Mouse (Mus musculus) layer of hippocampus, postnatal 14 days (tissue): ENCODE data around the gene Cdc42. TPM values are rescaled to one million over a fixed set of nuclear protein-coding genes. Genes with fewer than 3 reads are reported as not detected.

ENCODE experiments used
- DNase-seq, 2 experiments: peaks; one replicate each; pipeline ENCODE4 v3.0.0; 2021 to 2022; ENCODE audit warnings: low spot score in 2 of 2, mixed read lengths in 1 of 2
- total RNA-seq, 2 experiments: library from RNA; stranded (reverse); gene quantifications; 2 replicates each; pipeline ENCODE4 v1.2.3; 2021

Cdc42 gene
- total RNA-seq, 2 experiments from 2014 or later = 401 to 404 TPM

DNA sequence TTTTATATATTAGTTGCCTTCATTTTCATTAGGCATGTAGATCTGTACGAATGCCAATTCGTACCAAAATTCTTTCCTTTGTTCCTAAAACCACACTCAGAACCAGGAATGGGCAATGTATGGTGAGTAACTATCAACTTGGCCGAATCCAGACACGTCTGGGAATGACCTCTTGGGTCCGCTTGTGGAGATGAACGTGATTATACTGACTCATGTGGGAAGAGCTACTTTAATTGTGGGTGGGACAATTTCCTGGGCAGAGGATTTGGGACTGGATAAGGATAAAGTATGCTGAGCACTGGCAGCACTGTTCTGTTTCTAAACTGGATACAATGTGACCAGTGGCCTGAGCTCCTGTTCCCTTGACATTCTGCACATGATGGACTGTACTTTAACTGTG lies 32.6 kb downstream of the Cdc42 start:
- DNase-seq = no peak

DNA sequence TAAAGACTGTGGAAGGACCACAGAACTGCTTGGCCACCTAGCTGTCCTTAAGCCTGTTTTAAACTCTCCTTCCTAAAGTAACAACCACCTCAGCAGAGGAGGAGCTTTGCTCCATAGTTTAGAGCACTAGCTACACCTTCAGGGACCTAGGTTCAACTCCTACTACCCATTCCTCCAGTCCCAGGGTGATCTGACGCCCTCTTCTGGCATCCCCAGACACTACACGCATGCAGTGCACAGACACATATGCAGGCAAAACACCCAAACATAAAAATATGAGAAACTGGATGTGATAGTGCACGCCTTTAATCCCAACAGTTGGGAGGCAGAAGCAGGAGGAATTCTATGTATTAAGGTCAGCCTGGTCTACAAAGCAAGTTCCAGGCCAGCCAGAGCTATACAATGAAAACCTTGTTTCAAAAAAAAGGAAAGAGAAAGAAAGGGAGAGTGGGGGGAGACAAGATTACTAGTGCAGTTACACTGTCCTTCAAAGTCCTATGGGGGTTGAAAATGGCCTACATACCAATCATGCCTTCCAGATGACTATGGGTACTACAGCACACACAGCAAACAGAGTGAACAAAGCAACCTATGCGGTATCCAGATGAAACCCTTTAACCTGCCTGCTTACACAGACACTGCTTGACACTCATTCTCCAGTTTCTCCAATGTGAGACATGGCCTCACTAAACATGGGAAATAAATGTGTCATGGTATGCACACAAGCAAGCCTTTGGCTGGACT lies 41.3 kb downstream of the Cdc42 start:
- no peak for DNase-seq

DNA sequence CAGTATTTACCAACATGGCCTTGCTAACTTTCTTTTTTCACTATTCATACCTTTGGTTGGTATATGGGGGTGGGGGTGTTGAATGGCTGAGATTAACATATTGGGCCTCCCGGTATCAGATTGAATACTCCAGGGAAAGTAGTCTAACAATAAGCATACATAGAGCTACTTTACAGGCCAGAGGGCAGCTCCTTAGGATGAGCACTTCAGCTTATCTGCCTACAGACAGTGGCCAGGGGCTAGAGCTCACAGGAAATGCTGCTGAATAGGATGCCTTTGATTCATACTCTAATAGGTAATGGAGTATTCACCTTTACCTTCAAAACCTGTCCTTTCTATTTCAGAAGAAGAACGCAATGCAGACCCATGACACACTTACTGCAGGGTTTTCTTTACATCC lies 42.5 kb downstream of the Cdc42 start:
- no peak for DNase-seq

DNA sequence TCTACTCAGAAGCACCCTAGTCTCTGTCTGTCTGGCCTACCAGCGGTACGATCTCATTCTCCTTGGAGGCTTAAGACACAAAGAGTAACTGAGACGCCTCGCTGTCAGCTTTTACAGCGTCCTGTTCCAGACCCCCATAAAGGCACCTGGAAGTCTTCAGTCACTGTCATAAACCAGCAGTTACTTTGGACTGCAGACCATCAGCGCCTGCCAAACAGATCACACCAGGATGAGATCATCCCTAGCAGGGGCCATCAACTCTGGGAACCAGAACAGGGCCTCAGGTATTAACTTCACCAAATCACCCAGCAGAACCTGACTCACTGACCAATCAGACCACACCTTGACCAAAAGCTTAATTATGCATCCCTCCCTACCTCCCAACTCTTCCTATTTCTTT lies 43.0 kb downstream of the Cdc42 start:
- no peak for DNase-seq

GRCm38 (mm10) chr4:137313511-137313910 lies 44.0 kb downstream of the Cdc42 start:
- DNase-seq = peak in 1 of 2 experiments; percentile 51

DNA sequence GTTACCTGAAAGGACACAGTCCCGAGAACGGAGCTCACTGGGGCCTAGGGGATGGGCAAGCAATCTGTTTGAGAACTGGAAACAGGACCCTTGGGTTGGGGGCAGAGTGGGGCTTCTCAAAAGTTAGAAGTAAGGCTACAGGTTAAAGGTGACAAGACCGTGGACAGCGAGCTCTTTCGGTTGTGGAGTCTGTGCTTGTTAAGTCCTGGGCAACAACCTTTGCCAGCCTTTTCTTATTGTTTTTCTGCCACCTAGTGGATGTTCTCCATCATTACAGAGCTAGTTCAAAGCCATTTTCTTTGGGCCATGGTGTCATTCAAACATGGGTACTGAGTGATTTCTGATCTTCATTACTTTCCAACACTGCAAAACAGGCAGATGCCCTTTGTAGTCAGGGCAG lies 49.1 kb downstream of the Cdc42 start:
- peak in 1 of 2 experiments; percentile 74 for DNase-seq

DNA sequence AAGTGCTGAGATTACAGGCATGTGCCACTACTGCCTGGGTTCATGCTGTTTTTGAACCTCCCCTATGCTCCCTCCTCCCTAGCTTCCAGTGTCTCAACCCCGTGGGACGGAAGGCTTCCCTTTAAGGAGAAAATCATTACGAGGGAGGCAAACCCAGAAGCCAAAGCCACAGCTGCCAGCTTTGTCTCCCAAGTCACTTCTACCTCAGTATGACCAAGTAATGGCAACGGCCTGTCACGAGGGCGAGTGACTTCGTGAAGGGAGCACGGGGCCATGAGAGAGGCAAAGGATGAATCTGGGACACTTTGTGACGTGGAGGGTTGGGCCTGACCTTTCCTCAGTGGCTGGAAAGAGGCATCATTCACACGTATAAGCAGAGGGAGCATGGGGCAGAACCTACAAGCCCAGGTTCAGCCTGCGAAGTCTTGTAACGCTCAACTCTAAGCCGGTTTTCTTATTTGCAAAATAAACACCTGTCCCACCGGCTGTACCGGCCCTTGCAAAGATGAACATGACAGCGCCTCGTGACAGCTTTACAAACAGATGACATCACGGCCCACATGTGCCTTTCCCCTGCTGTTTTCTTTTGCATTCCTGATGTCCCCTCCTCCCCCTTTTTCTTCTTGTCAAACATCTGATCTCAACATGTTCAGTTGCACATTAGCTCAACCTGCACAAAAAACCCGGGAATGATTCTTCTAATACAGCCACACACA lies 50.4 kb downstream of the Cdc42 start:
- peak in 1 of 2 experiments; percentile 28 for DNase-seq

- DNase-seq = no peak
Measured at GRCm38 (mm10) chr4:137306577-137306888, 51.0 kb downstream of the Cdc42 start.

GRCm38 (mm10) chr4:137305831-137306576 lies 51.5 kb downstream of the Cdc42 start:
- DNase-seq = peak in 1 of 2 experiments; percentile 27

DNA sequence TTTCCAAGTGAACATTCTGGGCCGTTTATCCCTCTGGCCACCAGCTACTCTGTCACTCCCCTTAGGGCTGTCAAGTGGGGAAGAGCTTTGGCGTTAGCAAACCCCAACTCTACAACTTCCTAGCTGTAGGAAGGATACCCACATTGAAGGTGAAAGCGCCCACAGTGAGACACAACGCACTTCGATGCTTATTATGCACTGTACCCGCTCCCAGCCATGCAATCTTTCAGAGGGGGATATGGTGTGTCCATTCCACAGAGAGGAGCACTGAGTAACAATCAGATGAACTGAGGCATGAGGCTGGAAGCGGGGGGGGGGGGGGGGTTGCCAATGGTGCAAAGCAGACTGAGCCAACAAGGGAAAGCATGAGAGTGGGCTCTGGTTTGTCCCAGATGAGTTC lies 52.5 kb downstream of the Cdc42 start:
- no peak for DNase-seq

GRCm38 (mm10) chr4:137304106-137304505 lies 53.4 kb downstream of the Cdc42 start:
- DNase-seq = no peak

- DNase-seq = peak in 1 of 2 experiments; percentile 57
Measured at GRCm38 (mm10) chr4:137301635-137302034, 55.9 kb downstream of the Cdc42 start.

GRCm38 (mm10) chr4:137300227-137300626 lies 57.3 kb downstream of the Cdc42 start:
- no peak for DNase-seq

- DNase-seq = no peak
Measured at GRCm38 (mm10) chr4:137298406-137298805, 59.1 kb downstream of the Cdc42 start.

- no peak for DNase-seq
Measured at GRCm38 (mm10) chr4:137297611-137298010, 59.9 kb downstream of the Cdc42 start.

DNA sequence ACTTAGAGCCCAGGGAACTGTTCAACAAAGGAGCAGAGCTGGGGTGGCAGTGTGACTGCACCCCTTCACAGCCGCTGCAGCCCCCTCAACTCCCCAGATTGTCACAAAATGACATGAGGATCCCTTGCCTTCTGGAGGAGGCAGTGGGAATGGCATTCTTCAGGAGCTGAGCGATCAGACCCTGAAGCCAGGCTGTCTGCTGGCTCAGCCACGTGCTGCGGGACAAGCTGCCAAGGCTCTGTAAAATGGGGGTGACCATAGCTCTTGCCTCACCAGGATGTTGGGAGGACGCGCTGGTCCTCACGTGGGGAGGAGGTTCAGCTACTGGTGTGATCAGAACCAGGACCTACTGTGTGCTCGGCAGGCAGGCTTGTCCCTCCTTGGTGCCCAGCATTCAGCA lies 62.6 kb downstream of the Cdc42 start:
- DNase-seq = no peak

- no peak for DNase-seq
Measured at GRCm38 (mm10) chr4:137294474-137294873, 63.0 kb downstream of the Cdc42 start.

GRCm38 (mm10) chr4:137294032-137294431 lies 63.5 kb downstream of the Cdc42 start:
- no peak for DNase-seq

GRCm38 (mm10) chr4:137292625-137293024 lies 64.9 kb downstream of the Cdc42 start:
- DNase-seq = no peak

DNA sequence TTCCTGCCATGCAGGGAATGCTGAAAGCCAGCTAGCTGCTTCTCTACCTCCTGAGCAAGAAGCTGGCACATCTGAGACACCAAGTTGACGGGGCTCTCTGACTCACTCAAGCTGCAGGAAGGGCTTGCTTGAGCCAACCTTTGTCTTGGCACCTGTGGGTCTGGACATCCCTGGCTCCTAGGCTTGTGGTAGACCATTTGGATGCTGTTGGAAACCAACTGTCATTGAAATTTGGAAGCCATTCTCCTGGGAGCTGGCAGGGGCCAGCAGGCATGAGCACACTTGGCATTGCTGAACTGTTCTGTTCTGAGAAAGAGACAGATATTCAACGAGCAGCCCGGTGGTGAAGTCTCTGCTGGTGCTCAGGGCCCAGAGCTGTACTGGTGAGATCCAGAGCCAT lies 67.3 kb downstream of the Cdc42 start:
- peak in 1 of 2 experiments; percentile 75 for DNase-seq

- no peak for DNase-seq
Measured at GRCm38 (mm10) chr4:137289701-137290100, 67.8 kb downstream of the Cdc42 start.

- DNase-seq = peak in 1 of 2 experiments; percentile 58
Measured at GRCm38 (mm10) chr4:137287818-137288217, 69.7 kb downstream of the Cdc42 start.
